Mouse (Mus musculus) left cerebral cortex, adult 11 months (tissue): Measurements from ENCODE around the gene Kbtbd12.

Experiments used
- DNase-seq: peaks from one replicate; pipeline ENCODE4 v3.0.0; 2022; ENCODE audit warnings: low spot score

Kbtbd12 gene

GRCm38 (mm10) chr6:88500405-88500767, 137.4 kb downstream of the Kbtbd12 start:
- no peak for DNase-seq

DNA sequence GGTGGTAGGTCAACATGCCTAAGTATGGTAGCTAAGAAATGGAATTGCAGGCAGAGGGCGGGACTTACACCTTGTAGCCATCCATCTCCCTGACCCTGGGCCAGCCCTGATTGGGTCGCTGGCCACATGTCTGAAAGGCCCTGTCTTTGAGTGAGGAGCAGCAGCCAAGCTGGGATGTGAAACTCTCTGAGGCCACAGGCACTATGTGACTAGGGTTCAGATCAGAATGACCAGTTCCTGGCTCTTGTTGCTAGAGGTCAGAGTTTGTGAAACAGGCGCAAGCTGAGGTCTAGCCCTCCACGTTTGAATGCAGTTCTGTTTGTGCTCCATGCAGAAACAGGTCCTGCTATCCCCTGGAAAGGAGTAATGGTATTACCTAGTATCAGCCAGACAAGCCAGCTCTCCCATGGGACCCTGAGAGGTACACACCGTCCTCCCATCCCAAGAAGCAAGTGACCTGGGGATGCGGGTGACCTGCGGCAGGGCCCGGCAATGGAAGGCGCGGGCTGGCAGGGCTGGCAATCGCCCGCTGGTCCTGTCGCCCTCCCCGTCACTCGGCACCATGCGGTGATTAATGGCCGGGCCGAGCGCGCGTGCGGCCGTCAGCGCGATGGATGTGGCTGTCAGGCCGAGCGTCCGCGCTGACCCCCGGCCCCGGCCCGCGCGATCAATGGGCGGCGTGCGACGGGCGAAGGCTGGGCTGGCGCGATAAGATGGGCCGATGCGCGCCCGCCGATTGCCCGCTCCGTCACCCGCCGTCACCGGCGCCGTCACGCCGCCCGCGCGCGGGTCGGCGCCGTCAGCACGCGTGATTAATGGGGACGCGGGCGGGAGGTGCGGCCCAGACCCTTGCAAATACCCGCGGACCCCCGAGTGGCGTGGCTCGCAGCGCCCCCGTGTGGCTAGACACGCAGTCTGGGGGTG, 138.0 kb downstream of the Kbtbd12 start:
- peak; percentile 43 for DNase-seq
